Mouse (Mus musculus) cortical plate, adult 2 months (tissue): ENCODE results near the gene Tyk2.

ENCODE experiments used
- CTCF ChIP-seq: fragments of 200-500 bp; IDR thresholded peaks from 2 replicates; pipeline ENCODE4 v1.5.1; 2011; ENCODE audit warnings: mild to moderate bottlenecking, control low read depth, low read length; ENCODE audit not compliant: insufficient read depth; ENCODE audit errors: extremely low read depth
- POLR2A ChIP-seq: fragments of 200-500 bp; IDR thresholded peaks from 2 replicates; pipeline ENCODE4 v1.6.1; 2011; ENCODE audit warnings: mild to moderate bottlenecking, low read length, control low read depth; ENCODE audit not compliant: insufficient read depth; ENCODE audit errors: extremely low read depth

GRCm38 (mm10) chr9:21117073-21117472 is 14.0 kb downstream of the Tyk2 start:
- TF ChIP-seq POLR2A (no peak), CTCF (no peak)
